9 mouse cellular contexts compared by ENCODE assay signal in genomic region chr13:54970521-54971247, GRCm38 (mm10). TPM values are rescaled to one million over a fixed set of nuclear protein-coding genes. Genes with fewer than 3 reads are reported as not detected.
DNase-seq lines count a peak whose midpoint lies in the region; ATAC-seq and TF ChIP-seq lines count a peak whose summit lies in the region.
"Had no signal": no experiment of that assay in that cellular context is flagged by ENCODE, and none has a peak within 500 bp of the region (broad histone marks: within the 10 kb centered on the region; RNA-seq: fewer than 3 reads in every experiment).

No protein-coding gene starts in this region.

- H3K4me2 ChIP-seq in kidney, embryonic 16.5 days (replicated peaks; ENCODE audit: low read depth, low read length), result no peak overlapping the region

- WGBS in kidney, adult 2 months, result 38% methylated on average over 14 of the region's 14 CpGs
- 42% methylated on average over 14 of the region's 14 CpGs for WGBS in kidney, embryonic 16.5 days

- no peak overlapping the region for H3K9ac ChIP-seq in kidney, embryonic 16.5 days (replicated peaks; ENCODE audit: low read length)

- H3K4me1 ChIP-seq in kidney, adult 2 months (ENCODE audit: control insufficient read depth, insufficient read depth, low read length), result no peaks in the 10 kb centered on the region
- no peaks in the 10 kb centered on the region for H3K4me1 ChIP-seq in kidney, embryonic 16.5 days (ENCODE audit: insufficient read depth, low read length)

- no peak overlapping the region for H3K4me3 ChIP-seq in kidney, adult 2 months (ENCODE audit: insufficient read depth, low read depth, low read length)
- H3K4me3 ChIP-seq in kidney, embryonic 16.5 days (ENCODE audit: low read length), result no peak overlapping the region

- no peak; the same call in 1 of the 2 replicates for TF ChIP-seq CTCF in kidney, adult 2 months (conservative IDR thresholded peaks at IDR 0.05; ENCODE audit: insufficient read depth, insufficient read length, low read depth, low read length)

- DNase-seq in kidney, adult 2 months, result peak; percentile 43
- peak; percentile 73 for DNase-seq in ZHBTc4 (ENCODE audit: low read depth, low spot score)
- peak; percentile 9 to 50 for DNase-seq in kidney, adult 8-10 months
- peak; percentile 22 for DNase-seq in naive thymus-derived CD4-positive, alpha-beta T cell, adult 2 months (ENCODE audit: low read depth)
- DNase-seq in layer of hippocampus, postnatal 10 days (ENCODE audit: low spot score in 2 of 2), result no peak
- no peak for DNase-seq in frontal cortex, postnatal 14 days (ENCODE audit: low spot score in 2 of 2)

- ATAC-seq in kidney, embryonic 16.5 days (ENCODE audit: low FRiP score, low TSS enrichment), result no peak
- ATAC-seq in activated CD4-positive, CD25-positive, alpha-beta regulatory T cell, adult 4 months, result no peak

- no peaks in the 10 kb centered on the region for H3K27me3 ChIP-seq in kidney, adult 2 months (replicated peaks; ENCODE audit: control insufficient read depth, insufficient read depth, low read length)
- H3K27me3 ChIP-seq in kidney, embryonic 16.5 days (ENCODE audit: insufficient read depth, low read length), result no peaks in the 10 kb centered on the region

- H3K27ac ChIP-seq in kidney, adult 2 months (ENCODE audit: insufficient read depth, low read depth, low read length), result no peak overlapping the region
- no peak overlapping the region for H3K27ac ChIP-seq in kidney, embryonic 16.5 days (ENCODE audit: low read length)
- H3K27ac ChIP-seq: macrophage had no signal

- no peaks in the 10 kb centered on the region for H3K36me3 ChIP-seq in kidney, adult 2 months (ENCODE audit: control insufficient read depth, insufficient read depth, low read length)
- H3K36me3 ChIP-seq in kidney, embryonic 16.5 days (ENCODE audit: insufficient read depth, low read length), result no peaks in the 10 kb centered on the region

- H3K9me3 ChIP-seq in kidney, embryonic 16.5 days (ENCODE audit: low read length), result no peaks in the 10 kb centered on the region

- no peak for TF ChIP-seq POLR2A in kidney, adult 2 months (IDR thresholded peaks at IDR 0.05; ENCODE audit: low read depth, low read length)

RNA-seq across cellular contexts. Expression of gene Unc5a, which starts 21.5 kb away (rescaled TPM):
- polyA plus RNA-seq in kidney, adult 2 months (2012; rRNA removed), result 3.1 and 3.3 TPM in 2 replicates
- polyA plus RNA-seq in kidney, embryonic 16.5 days (2015; fragmentation: Nextera tagmentation; extraction: Ambion mirVana), result 2.6 and 2.7 TPM in 2 replicates
- 10 to 100 TPM; 89.8 to 92.8 TPM for total RNA-seq in layer of hippocampus, postnatal 10 days (2021)
- under 1 TPM; 0.74 to 0.76 TPM for polyA plus RNA-seq in activated CD4-positive, CD25-positive, alpha-beta regulatory T cell, adult 4 months (2017; shearing (Covaris generic))

RNA-seq across cellular contexts. Expression of gene Hk3, which starts 50.5 kb away (rescaled TPM):
- 0.75 and 1.0 TPM in 2 replicates for polyA plus RNA-seq in kidney, adult 2 months (2012; rRNA removed)
- polyA plus RNA-seq in kidney, embryonic 16.5 days (2015; fragmentation: Nextera tagmentation; extraction: Ambion mirVana), result 1.0 and 1.1 TPM in 2 replicates
- total RNA-seq in layer of hippocampus, postnatal 10 days (2021), result 1 to 10 TPM; 1.7 to 2.6 TPM
- polyA plus RNA-seq in activated CD4-positive, CD25-positive, alpha-beta regulatory T cell, adult 4 months (2017; shearing (Covaris generic)), result under 1 TPM; 0.41 to 0.68 TPM

Comparison
In these comparisons a context has a peak if more than half of its experiments do, and no peak if none do; other contexts are left out.
1. DNase-seq: peak in kidney, adult 2 months (single experiment), ZHBTc4 (single experiment), kidney, adult 8-10 months (2 of 2) and naive thymus-derived CD4-positive, alpha-beta T cell, adult 2 months (single experiment); none in layer of hippocampus, postnatal 10 days (0 of 2) and frontal cortex, postnatal 14 days (0 of 2).